Mouse (Mus musculus): ENCODE data around the gene Ndufc1.
A peak's percentile ranks its signal among the peaks of the same experiment; 100 is the strongest.
"Not testable (repeated sequence)": the region's sequence is repeated elsewhere in the genome, so short reads cannot be mapped to it uniquely, and the experiment has no call there.

Ndufc1 gene

DNA sequence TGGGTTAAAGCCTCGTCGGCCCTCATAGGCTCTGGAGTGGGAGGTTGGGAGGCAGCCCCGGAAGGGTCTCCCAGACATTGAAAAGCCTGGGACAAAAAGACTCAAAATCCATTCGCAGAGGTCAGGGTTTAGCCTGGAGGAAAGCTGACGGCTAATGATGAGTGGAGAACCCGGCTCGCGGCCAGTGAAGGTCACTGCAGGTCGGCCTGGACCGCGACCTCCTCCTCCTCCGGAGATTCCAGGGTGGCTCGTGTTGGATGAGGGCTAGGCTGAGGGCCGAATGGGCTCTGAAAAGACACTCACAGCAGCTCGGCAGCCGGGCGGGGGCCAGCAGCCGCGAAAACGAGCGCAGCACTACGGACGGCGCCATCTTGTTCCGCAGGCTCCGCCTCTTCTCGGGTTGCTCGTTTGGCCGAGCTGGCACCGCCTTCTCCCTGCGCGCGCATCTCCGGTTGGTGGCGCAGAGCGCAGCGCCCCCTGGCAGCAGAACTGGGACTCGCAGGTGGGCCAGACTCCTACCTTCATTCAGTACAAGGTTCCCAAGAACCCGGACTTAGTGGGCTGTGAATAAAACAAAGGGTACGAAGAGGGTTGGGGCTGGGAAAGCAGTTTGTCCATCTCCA is at the start of gene Ndufc1:
Gene Ndufc1 (minus strand): TSS at position 428 of the 623 bp plus-strand sequence.
- H3K4me3 ChIP-seq (replicated peaks; ENCODE audit: low read length) = peak within 1 kb of the TSS; percentile 99
- H3K4me1 ChIP-seq (replicated peaks; ENCODE audit: low read depth, low read length) = peaks cover 23% of the 10 kb centered on the region
- H3K27me3 ChIP-seq (ENCODE audit: insufficient read depth, low read length) = no peaks in the 10 kb centered on the region
- H3K36me3 ChIP-seq (ENCODE audit: insufficient read depth, low read length) = peaks cover 46% of the 10 kb centered on the region
- TF ChIP-seq NANOG (IDR thresholded peaks at IDR 0.05; ENCODE audit: borderline replicate concordance, low read length) = no peak
- TF ChIP-seq POU5F1 (IDR thresholded peaks at IDR 0.05; ENCODE audit: borderline replicate concordance, low read length) = no peak
- TF ChIP-seq CTCF (conservative IDR thresholded peaks at IDR 0.05; ENCODE audit: low read length) = peak; percentile 93
- H3K9me3 ChIP-seq (ENCODE audit: low read length) = no peaks in the 10 kb centered on the region

DNA sequence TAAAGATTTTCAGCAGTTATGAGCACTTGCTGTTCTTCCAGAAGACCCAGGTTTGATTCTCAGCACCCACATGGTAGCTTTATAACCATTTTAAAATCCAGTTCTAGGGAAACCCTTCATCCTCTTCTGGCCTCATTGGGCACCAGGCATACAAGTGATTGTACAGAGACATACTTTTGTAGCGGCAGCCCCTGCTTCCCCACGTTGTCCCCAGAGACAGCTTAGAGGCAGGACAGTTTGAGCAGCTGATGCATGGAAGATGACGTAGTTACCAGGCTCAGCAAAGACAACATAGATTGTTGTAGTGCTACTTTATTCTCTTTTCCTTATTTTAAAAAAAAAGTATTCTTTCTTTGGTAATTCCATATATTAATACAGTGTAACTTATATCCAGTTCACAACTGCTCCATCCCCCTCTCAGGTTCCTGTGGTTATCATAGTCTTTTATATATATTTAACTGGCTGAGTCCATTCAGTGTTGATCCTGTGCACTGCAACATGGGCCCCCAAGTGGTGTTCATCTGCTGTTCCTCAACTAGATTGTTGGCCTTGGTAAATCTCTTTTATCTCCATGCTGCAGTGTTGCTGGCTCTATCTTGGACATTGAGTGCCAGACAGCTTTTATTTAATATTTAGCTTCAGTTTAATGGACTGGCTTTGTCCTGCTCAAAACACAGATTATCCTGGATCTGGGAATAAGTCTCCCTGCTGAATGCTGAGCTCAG is 26.2 kb upstream of the Ndufc1 start:
- no peaks in the 10 kb centered on the region for H3K27me3 ChIP-seq (ENCODE audit: insufficient read depth, low read length)
- no peaks in the 10 kb centered on the region for H3K9me3 ChIP-seq (ENCODE audit: low read length)
- peaks cover 24% of the 10 kb centered on the region for H3K4me1 ChIP-seq (replicated peaks; ENCODE audit: low read depth, low read length)
- TF ChIP-seq NANOG (IDR thresholded peaks at IDR 0.05; ENCODE audit: borderline replicate concordance, low read length) (no peak), POU5F1 (IDR thresholded peaks at IDR 0.05; ENCODE audit: borderline replicate concordance, low read length) (no peak), CTCF (conservative IDR thresholded peaks at IDR 0.05; ENCODE audit: low read length) (no peak)
- no peak overlapping the region for H3K4me3 ChIP-seq (replicated peaks; ENCODE audit: low read length)
- peaks cover 52% of the 10 kb centered on the region for H3K36me3 ChIP-seq (ENCODE audit: insufficient read depth, low read length)

DNA sequence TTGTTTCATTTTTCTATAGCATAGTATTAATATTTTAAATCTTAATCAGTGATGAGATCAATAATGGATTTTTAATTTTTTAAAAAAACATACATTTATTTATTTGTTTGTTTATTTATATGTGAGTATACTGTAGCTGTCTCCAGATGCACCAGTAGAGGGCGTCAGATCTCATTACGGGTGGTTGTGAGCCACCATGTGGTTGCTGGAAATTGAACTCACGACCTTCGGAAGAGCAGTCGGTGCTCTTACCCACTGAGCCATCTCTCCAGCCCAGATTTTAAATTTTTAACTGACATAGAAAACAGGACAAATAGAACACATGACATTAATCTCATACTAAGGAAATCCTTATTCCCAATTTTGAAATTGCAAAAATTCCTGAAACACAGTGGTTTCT is 25.6 kb upstream of the Ndufc1 start:
- H3K27me3 ChIP-seq (ENCODE audit: insufficient read depth, low read length); H3K9me3 ChIP-seq (ENCODE audit: low read length); H3K4me3 ChIP-seq (replicated peaks; ENCODE audit: low read length): not testable (repeated sequence)
- TF ChIP-seq CTCF (conservative IDR thresholded peaks at IDR 0.05; ENCODE audit: low read length) = peak; percentile 37
- Histone ChIP-seq H3K4me1 (replicated peaks; ENCODE audit: low read depth, low read length) (peaks cover 24% of the 10 kb centered on the region), H3K36me3 (ENCODE audit: insufficient read depth, low read length) (peaks cover 46% of the 10 kb centered on the region)

DNA sequence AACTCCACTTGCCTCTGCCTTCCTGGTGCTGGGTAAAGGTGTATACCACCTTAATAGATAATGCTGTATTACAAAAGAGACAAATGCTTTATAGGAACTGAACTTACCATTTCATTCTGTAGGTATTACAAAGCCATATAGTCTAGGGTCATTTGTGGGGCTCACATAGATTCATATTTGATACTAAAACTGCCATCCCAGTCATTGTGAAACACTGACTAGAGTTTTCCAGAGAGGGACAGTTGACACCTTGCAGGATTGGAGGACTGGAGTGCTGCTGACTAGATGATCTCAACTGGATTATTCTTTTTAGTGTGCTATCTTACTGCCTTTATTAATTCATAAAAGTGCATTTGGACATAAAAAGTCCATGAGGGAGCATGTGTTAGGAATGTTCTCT is 16.6 kb upstream of the Ndufc1 start:
- Histone ChIP-seq H3K9me3 (ENCODE audit: low read length) (no peaks in the 10 kb centered on the region), H3K4me1 (replicated peaks; ENCODE audit: low read depth, low read length) (peaks cover 59% of the 10 kb centered on the region), H3K4me3 (replicated peaks; ENCODE audit: low read length) (no peak overlapping the region), H3K36me3 (ENCODE audit: insufficient read depth, low read length) (peaks cover 26% of the 10 kb centered on the region), H3K27me3 (ENCODE audit: insufficient read depth, low read length) (no peaks in the 10 kb centered on the region)
- TF ChIP-seq CTCF (conservative IDR thresholded peaks at IDR 0.05; ENCODE audit: low read length) = no peak
- no peak for TF ChIP-seq POU5F1 (IDR thresholded peaks at IDR 0.05; ENCODE audit: borderline replicate concordance, low read length)
- TF ChIP-seq NANOG (IDR thresholded peaks at IDR 0.05; ENCODE audit: borderline replicate concordance, low read length) = no peak

DNA sequence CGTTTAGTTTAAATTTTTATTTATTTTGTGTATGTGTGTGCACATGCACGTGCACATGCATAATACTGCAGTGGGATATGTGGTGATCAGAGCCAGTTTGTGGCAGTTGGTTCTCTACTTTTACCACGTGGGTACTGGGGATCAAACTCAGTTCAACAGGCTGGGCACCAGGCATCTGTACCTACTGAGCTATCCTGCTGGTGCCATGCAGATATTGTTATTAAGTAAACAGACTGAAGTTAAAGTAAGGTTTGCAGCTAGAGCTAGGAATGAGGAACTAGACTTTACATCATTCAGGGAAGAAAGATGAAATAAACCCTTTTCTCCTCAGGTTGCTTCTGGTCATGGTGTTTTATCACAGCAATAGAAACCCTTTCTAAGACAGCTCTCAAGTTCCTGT is 13.1 kb upstream of the Ndufc1 start:
- TF ChIP-seq POU5F1 (IDR thresholded peaks at IDR 0.05; ENCODE audit: borderline replicate concordance, low read length) (no peak), NANOG (IDR thresholded peaks at IDR 0.05; ENCODE audit: borderline replicate concordance, low read length) (no peak), CTCF (conservative IDR thresholded peaks at IDR 0.05; ENCODE audit: low read length) (no peak)
- Histone ChIP-seq H3K27me3 (ENCODE audit: insufficient read depth, low read length) (no peaks in the 10 kb centered on the region), H3K9me3 (ENCODE audit: low read length) (no peaks in the 10 kb centered on the region), H3K4me1 (replicated peaks; ENCODE audit: low read depth, low read length) (peaks cover 74% of the 10 kb centered on the region), H3K36me3 (ENCODE audit: insufficient read depth, low read length) (peaks cover 49% of the 10 kb centered on the region), H3K4me3 (replicated peaks; ENCODE audit: low read length) (no peak overlapping the region)

DNA sequence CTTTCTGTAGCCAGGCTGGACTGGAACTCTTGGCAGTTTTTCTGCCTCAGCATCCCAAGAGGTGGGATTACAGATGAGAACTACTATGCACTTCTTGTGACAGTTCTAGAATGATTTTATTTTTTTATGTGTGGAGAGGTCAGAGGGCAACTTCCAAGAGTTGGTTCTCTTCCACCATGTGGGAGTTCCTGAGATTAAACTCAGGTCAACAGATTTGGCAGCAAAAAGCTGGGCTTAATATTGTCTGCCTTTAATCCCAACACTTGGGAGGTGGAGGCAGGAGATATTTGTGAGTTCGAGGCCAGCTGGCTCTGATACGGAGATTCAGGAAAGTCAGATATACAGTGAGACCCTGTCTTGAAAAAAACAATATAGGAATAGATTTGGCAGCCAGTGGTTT is 9.2 kb upstream of the Ndufc1 start:
- Histone ChIP-seq H3K36me3 (ENCODE audit: insufficient read depth, low read length) (peaks cover 45% of the 10 kb centered on the region), H3K27me3 (ENCODE audit: insufficient read depth, low read length) (no peaks in the 10 kb centered on the region), H3K4me1 (replicated peaks; ENCODE audit: low read depth, low read length) (peaks cover 70% of the 10 kb centered on the region), H3K9me3 (ENCODE audit: low read length) (no peaks in the 10 kb centered on the region), H3K4me3 (replicated peaks; ENCODE audit: low read length) (peak overlapping the region; percentile 97)
- no peak for TF ChIP-seq NANOG (IDR thresholded peaks at IDR 0.05; ENCODE audit: borderline replicate concordance, low read length)

DNA sequence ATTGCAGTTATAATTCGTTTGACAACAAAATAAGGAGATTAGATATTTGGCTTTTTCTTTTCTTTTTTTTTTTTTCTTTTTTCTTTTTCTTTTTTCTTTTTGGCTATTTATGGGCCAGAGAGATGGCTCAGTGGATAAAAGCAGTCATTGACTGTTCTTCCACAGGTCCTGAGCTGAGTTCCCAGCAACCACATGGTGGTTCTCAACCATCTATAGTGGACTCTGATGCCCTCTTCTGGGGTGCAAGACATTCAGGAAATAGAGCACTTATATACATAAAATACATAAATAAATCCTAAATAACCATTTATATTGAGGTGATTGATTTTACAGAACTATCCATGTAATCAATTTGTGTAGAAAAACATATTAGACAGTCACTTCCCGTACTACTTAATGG is 8.7 kb upstream of the Ndufc1 start:
- H3K4me1 ChIP-seq (replicated peaks; ENCODE audit: low read depth, low read length) = peaks cover 69% of the 10 kb centered on the region
- peak overlapping the region; percentile 97 for H3K4me3 ChIP-seq (replicated peaks; ENCODE audit: low read length)
- no peaks in the 10 kb centered on the region for H3K27me3 ChIP-seq (ENCODE audit: insufficient read depth, low read length)
- no peaks in the 10 kb centered on the region for H3K9me3 ChIP-seq (ENCODE audit: low read length)
- no peak for TF ChIP-seq POU5F1 (IDR thresholded peaks at IDR 0.05; ENCODE audit: borderline replicate concordance, low read length)
- TF ChIP-seq NANOG (IDR thresholded peaks at IDR 0.05; ENCODE audit: borderline replicate concordance, low read length) = no peak
- TF ChIP-seq CTCF (conservative IDR thresholded peaks at IDR 0.05; ENCODE audit: low read length) = no peak
- H3K36me3 ChIP-seq (ENCODE audit: insufficient read depth, low read length) = peaks cover 45% of the 10 kb centered on the region

DNA sequence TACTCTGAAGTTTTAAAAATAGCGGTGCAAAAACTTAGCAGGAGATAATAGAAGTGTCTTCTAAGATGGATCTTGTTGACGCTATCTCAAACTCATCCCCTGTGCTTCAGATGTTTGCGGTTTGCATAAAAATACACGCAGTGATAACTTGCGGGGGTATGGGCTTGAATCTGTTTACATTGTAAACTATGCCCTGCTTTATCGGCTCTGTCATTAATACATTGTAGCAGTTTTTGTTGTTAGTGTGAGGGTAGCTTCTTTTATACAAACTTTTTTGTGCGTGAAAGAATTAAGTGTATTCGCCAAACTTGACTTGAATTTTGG is 8.3 kb upstream of the Ndufc1 start:
- Histone ChIP-seq H3K27me3 (ENCODE audit: insufficient read depth, low read length) (no peaks in the 10 kb centered on the region), H3K4me1 (replicated peaks; ENCODE audit: low read depth, low read length) (peaks cover 67% of the 10 kb centered on the region), H3K9me3 (ENCODE audit: low read length) (no peaks in the 10 kb centered on the region), H3K4me3 (replicated peaks; ENCODE audit: low read length) (peak overlapping the region; percentile 97), H3K36me3 (ENCODE audit: insufficient read depth, low read length) (peaks cover 45% of the 10 kb centered on the region)
- no peak for TF ChIP-seq NANOG (IDR thresholded peaks at IDR 0.05; ENCODE audit: borderline replicate concordance, low read length)
- TF ChIP-seq POU5F1 (IDR thresholded peaks at IDR 0.05; ENCODE audit: borderline replicate concordance, low read length) = no peak
- no peak for TF ChIP-seq CTCF (conservative IDR thresholded peaks at IDR 0.05; ENCODE audit: low read length)

Data from E14TG2a.4 (cell line).